Mouse (Mus musculus) kidney, adult 2 months (tissue): ENCODE measurements around the gene Mfn2.

Experiments used
- CTCF ChIP-seq: fragments of 200-500 bp; conservative IDR thresholded peaks from 2 replicates; pipeline ENCODE4 v1.5.1; 2011; ENCODE audit warnings: low read depth, mild to moderate bottlenecking, control low read depth, low read length, moderate library complexity, mixed read lengths; ENCODE audit not compliant: insufficient read depth, insufficient read length
- POLR2A ChIP-seq: fragments of 200-500 bp; IDR thresholded peaks from one replicate; pipeline ENCODE4 v1.6.1; 2011; ENCODE audit warnings: low read depth, low read length, control low read depth

DNA sequence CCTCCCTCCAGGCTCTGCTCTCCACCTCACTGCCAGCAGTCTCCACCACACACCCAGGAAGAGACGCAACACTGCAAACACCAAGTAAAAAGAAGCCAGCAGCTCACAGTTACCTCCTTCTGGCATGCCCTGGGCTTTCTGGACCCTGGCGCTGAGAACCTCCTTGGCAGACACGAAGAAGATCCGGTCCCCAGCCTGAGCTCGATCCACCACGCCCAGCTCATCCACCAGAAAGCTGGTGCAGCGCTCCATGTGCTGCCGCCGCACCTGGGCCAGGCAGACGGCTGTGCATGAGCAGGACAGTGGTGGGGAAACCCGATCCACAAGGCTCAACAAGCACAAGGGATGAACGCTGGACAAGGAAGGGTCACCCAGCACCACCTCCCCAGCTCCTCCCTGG lies 18.3 kb downstream of the Mfn2 start:
- TF ChIP-seq CTCF, result no peak
- TF ChIP-seq POLR2A, result no peak
